Mouse (Mus musculus) kidney, postnatal 14 days (tissue): Measurements from ENCODE around the gene Zfp958.
"Not testable (repeated sequence)": the region's sequence is repeated elsewhere in the genome, so short reads cannot be mapped to it uniquely, and the experiment has no call there.

Experiments
- DNase-seq: peaks from one replicate; pipeline ENCODE4 v3.0.0; 2022; ENCODE audit warnings: mixed read lengths

Gene Zfp958

GRCm38 (mm10) chr8:4612932-4613853 is at the start of gene Zfp958:
Gene Zfp958, plus strand, starts transcription at chr8:4613167.
- DNase-seq: peak; percentile 97

DNA sequence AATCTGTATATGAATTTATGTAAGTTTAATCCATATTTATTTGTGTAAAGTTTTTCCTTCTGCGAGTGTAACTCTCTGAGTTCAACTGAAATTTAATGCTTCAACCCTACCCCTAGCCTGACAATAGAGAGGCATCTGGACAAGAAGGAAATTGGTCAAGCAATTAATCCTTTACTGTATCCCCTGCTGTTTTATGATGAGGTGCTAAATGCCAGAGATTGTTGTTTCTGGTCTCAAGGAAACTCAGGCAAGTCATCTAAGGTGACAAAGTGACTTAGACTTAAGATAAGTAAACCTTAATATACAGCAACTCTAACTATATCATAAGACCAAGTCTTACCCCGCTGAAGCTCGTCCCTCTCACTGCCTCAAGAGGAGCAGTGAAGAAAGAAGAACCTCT is 31.0 kb upstream of the Zfp958 start:
- DNase-seq: no peak

DNA sequence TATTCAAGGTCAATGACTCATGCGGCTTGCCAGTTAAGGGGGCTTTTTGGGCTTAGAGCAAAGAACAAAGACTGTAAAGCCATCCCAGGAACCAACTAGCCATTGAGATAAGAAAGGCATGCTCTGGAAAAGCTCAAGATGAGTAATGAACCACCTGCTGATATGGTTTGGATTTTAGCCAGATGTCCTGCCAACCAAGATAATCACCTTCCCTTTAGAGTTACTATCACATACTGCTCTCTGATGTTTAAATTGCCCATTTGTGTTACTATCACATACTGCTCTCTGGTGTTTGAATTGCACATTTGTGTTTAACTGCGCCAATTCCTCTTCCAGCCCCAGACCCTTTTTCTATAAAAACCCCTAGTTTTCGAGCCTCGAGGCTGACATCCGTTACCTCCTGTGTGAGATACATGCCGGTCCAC is 30.2 kb upstream of the Zfp958 start:
- DNase-seq: no peak

DNA sequence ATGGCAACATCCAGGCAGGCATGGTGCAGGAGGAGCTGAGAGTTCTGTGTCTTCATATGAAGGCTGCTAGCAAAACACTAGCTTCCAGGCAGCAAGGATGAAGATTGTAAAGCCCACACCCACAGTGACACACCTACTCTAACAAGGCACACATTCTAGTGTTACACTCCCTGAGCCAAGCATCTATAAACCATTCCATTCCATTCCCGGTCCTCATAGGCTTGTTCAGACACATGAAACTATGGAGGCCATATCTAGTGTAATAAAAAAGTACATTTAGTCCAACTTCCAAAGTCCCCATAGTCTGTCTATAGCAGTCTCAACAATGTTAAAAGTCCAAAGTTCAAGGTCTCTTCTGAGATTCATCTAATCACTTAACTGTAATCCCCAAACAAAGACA is 28.3 kb upstream of the Zfp958 start:
- no peak for DNase-seq

DNA sequence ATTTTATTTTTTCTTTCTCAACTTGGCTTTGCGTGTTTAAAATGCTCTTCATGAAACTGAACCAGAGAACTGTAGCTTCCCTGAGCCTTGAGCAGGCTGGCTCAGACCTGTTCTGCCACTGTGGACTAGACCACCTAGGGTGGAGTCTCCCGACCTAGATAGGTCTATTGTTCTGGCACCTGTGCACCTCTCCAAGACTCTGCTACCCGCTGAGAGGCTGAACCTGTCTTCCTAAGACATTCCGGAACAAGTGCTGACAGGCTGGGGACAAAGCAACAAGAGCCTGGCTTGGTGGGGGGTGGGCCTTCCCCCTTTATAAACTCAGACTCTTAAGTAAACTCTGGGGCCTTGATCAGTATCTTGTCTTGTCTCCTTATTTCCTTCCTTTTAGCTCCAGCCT is 26.6 kb upstream of the Zfp958 start:
- no peak for DNase-seq

- peak; percentile 33 for DNase-seq
Measured at GRCm38 (mm10) chr8:4588165-4589000, 24.6 kb upstream of the Zfp958 start.

GRCm38 (mm10) chr8:4608896-4609295 is 4.1 kb upstream of the Zfp958 start:
- DNase-seq: no peak

DNA sequence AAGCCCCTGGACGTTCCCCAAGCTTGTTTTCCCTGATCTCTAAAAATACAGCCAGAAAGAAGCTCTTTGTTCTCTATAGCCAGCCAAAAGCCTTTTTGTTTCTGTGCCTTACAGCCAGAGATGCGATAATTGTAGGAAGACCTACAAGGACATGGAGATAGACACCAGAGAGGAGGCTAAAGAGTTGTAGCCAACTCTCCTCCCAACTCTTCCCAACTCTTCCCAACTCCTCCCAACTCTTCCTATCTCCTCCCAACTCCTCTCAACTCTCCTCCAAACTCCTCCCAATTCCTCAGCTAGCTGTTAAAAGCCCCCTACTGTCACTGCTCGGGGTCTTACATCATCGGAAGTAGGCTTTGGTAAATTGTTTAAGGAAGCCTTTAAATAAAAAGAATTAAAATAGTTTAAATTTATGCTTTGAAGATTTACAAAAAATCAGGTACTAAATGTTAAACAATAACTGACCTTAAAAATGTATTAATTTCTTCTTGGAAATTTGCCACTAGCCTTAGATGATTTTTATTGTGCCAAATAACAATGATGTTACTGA is 1.3 kb upstream of the Zfp958 start:
- peak; percentile 3 for DNase-seq

DNA sequence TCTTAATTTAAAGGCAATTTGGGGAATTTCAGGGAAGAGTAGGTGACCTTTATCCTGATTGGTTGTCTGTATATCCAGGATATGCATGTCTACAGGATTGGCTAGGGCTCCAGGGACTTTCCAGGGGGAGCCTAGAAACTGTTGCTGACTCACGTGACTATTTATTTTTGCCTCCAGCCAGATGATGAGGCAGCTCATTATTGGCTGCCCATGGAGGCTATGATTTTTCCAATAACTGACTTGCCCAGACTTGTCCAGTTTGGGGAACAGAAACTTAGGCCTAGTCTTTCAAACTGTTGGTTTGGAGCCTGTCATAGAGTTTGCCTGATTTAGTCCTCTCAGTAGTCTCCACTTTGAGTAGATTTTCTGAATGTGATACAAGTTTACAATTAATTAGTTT is 14.4 kb downstream of the Zfp958 start:
- DNase-seq: no peak

DNA sequence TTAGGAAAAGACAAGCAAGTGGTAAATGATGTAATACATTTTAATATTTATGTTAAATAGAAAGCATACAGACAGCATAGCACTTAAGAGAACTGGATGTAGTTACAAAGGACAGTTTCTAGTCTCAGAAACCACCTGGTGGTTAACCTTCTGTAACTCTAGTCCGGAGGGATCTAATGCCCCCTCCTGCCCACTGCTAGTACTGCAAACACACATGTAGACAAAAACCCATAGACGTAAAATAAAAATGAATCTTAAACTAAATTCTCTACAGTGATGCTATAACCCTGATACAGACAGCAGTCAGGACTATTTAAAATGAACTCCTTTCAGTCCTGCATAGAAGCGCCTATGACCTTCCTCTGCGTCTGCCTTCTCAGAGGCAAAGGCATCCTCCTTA is 24.1 kb downstream of the Zfp958 start:
- DNase-seq: no peak

DNA sequence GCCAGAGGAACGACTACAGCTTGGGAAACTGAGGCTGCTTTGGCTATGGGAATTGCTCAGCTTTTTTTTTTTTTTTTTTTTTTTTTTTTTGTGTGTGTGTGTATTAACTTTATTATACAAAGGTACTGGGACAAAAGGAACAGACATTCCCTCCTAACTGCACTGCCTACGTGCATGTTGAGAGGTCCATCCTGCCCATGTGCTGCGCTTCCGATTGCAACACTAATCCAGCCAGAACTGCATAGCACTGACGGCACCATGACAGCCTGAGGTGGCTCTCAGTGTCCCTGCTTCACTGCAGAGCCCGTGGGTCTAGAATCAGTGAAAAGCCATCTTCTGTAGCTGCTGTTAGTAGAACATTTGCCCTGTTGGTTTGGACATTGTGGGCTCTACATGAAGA is 30.0 kb downstream of the Zfp958 start:
- DNase-seq: not testable (repeated sequence)

GRCm38 (mm10) chr8:4656536-4656935 is 43.6 kb downstream of the Zfp958 start:
- DNase-seq: peak; percentile 43

DNA sequence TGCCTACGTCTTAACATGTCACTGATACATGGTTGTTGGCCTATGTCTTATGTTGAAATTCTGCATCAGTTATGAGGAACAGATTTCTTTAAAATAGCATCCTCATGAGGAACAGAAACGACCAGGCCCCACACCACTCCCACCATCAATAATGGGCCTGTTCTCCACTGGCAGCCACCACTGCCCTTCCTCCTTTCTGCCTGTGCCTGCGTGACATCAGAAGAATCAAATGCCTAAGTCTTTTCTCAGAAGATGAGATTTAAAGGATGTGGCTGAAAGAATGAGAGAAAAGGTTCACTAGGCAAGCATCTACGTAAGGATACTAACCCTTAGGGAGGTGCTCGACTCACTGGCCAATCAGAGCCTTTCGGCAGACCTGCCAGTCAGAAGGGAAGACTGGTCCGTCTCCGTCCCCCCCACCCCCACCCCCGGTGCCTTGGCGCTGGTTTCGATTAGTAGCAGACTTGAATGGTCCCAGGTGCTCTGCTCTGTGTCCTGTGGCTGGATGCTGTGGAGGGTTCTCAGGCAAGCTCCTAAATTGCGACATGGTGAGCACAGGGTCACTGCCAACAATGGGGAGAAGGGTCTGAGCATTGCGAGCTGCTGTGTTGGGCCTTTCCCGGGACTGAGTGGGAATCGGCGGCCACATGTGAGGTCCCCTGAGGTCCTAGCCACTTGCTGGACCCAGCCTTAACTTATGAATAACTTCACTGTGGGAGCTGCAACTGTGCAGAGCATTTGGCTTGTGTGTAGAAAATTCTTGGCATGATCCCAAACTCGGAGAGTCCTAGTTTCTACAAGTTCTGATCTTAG is 62.4 kb downstream of the Zfp958 start:
- no peak for DNase-seq

DNA sequence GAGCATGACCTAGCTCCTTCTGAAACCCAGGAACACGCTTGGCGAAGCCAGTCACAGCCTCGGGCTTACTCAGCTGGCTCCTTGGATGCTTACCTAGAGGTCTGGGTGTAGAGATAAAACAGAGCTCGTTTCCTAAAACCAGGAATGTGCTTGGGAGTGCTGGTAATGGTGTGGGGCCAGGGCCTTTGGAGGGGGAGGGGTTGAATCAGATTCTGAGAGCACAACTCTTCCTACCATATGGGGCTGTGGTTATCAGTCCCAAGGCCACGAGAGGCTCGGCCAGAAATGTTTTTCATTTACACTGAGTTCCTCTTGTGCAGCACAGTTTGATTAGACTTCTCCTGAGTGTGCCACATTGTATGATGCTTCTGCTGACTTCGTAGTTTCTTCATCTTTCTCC is 63.6 kb downstream of the Zfp958 start:
- DNase-seq: no peak

GRCm38 (mm10) chr8:4677265-4678217 is 64.6 kb downstream of the Zfp958 start:
- peak; percentile 98 for DNase-seq

DNA sequence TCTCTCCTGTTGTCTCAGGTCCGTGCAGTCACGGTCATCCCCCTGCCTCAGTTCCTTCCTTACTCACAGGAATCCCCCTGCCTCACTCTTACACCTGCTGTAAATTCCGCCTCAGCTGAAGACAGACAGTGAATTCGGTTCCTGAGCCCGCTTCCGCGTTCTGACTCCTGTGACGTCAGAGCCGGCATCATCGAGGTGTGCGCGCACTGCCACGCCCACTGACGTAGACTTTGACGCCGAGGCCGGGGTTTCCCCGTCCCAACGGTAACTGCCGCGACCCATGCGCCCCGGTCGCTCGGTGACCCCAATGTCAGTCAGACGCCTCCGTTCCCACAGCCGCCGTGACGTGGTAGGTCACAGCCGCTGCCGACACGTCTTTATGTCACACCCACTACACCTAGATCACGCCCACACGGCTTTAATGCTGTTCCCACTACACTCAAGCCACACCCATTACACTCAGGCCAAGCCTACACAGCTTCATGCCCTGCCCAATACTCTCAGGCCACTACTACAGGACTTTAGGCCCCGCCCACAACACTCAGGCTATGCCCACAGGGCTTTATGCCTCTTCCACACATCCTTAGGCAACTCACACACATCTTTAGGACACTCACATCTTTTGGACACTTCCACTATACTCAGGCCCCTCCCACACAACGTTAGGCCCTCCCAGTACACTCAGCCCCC is 65.4 kb downstream of the Zfp958 start:
- DNase-seq: peak; percentile 93

GRCm38 (mm10) chr8:4678908-4679545 is 66.1 kb downstream of the Zfp958 start:
- DNase-seq: peak; percentile 10

GRCm38 (mm10) chr8:4679796-4680195 is 66.8 kb downstream of the Zfp958 start:
- DNase-seq: no peak
